Mouse (Mus musculus): ENCODE measurements around the gene Ntrk3.

The Ntrk3 gene

GRCm38 (mm10) chr7:78527564-78527963, 210.2 kb downstream of the Ntrk3 start:
- in situ Hi-C loops (cut with MboI, MseI), result no loop called here

- in situ Hi-C loops (cut with MboI, MseI), result no loop called here
These were observed 217.4 kb downstream of the Ntrk3 start for GRCm38 (mm10) chr7:78520243-78520927.

GRCm38 (mm10) chr7:78519689-78520088, 218.1 kb downstream of the Ntrk3 start:
- in situ Hi-C loops (cut with MboI, MseI), result no loop called here

- in situ Hi-C loops (cut with MboI, MseI), result no loop called here
These were observed 218.9 kb downstream of the Ntrk3 start for GRCm38 (mm10) chr7:78518760-78519363.

- in situ Hi-C loops (cut with MboI, MseI), result no loop called here
These were observed 222.7 kb downstream of the Ntrk3 start for GRCm38 (mm10) chr7:78515042-78515609.

GRCm38 (mm10) chr7:78507032-78507611, 230.7 kb downstream of the Ntrk3 start:
- in situ Hi-C loops (cut with MboI, MseI), result no loop called here

- in situ Hi-C loops (cut with MboI, MseI), result no loop called here
These were observed 236.9 kb downstream of the Ntrk3 start for GRCm38 (mm10) chr7:78500863-78501262.

GRCm38 (mm10) chr7:78499970-78500369, 237.8 kb downstream of the Ntrk3 start:
- in situ Hi-C loops (cut with MboI, MseI), result loop anchor here (10.0 kb wide), 1 partner anchor 1845 kb away; no protein-coding TSS in a partner anchor

- in situ Hi-C loops (cut with MboI, MseI), result loop anchor here (10.0 kb wide), 1 partner anchor 1844 kb away; no protein-coding TSS in a partner anchor
These were observed 239.5 kb downstream of the Ntrk3 start for GRCm38 (mm10) chr7:78498356-78498755.

GRCm38 (mm10) chr7:78497819-78498218, 240.0 kb downstream of the Ntrk3 start:
- in situ Hi-C loops (cut with MboI, MseI), result loop anchor here (10.0 kb wide), 1 partner anchor 1843 kb away; no protein-coding TSS in a partner anchor

GRCm38 (mm10) chr7:78493591-78493990, 244.2 kb downstream of the Ntrk3 start:
- in situ Hi-C loops (cut with MboI, MseI), result loop anchor here (10.0 kb wide), 1 partner anchor 1839 kb away; no protein-coding TSS in a partner anchor

- in situ Hi-C loops (cut with MboI, MseI), result loop anchor here (10.0 kb wide), 1 partner anchor 1836 kb away; no protein-coding TSS in a partner anchor
These were observed 246.6 kb downstream of the Ntrk3 start for GRCm38 (mm10) chr7:78491176-78491575.

GRCm38 (mm10) chr7:78484290-78484689, 253.5 kb downstream of the Ntrk3 start:
- in situ Hi-C loops (cut with MboI, MseI), result no loop called here

- in situ Hi-C loops (cut with MboI, MseI), result no loop called here
These were observed 254.1 kb downstream of the Ntrk3 start for GRCm38 (mm10) chr7:78483729-78484128.

- in situ Hi-C loops (cut with MboI, MseI), result no loop called here
These were observed 254.8 kb downstream of the Ntrk3 start for GRCm38 (mm10) chr7:78483061-78483460.

- in situ Hi-C loops (cut with MboI, MseI), result no loop called here
These were observed 258.9 kb downstream of the Ntrk3 start for GRCm38 (mm10) chr7:78478881-78479280.

- in situ Hi-C loops (cut with MboI, MseI), result no loop called here
These were observed 266.1 kb downstream of the Ntrk3 start for GRCm38 (mm10) chr7:78471755-78472154.

GRCm38 (mm10) chr7:78471270-78471669, 266.5 kb downstream of the Ntrk3 start:
- in situ Hi-C loops (cut with MboI, MseI), result no loop called here

- in situ Hi-C loops (cut with MboI, MseI), result no loop called here
These were observed 275.2 kb downstream of the Ntrk3 start for GRCm38 (mm10) chr7:78462605-78463004.

- in situ Hi-C loops (cut with MboI, MseI), result no loop called here
These were observed 278.8 kb downstream of the Ntrk3 start for GRCm38 (mm10) chr7:78459021-78459420.

- in situ Hi-C loops (cut with MboI, MseI), result no loop called here
These were observed 286.1 kb downstream of the Ntrk3 start for GRCm38 (mm10) chr7:78451666-78452065.

GRCm38 (mm10) chr7:78449909-78450592, 287.8 kb downstream of the Ntrk3 start:
- in situ Hi-C loops (cut with MboI, MseI), result no loop called here
